Mouse (Mus musculus) liver, adult (tissue): ENCODE data around the gene Lpin2.

ENCODE experiments used
- GATA4 ChIP-seq: IDR thresholded peaks from 2 replicates; pipeline ENCODE4 v1.6.1; 2014; ENCODE audit warnings: mild to moderate bottlenecking, low read length; ENCODE audit not compliant: insufficient replicate concordance

The Lpin2 gene

GRCm38 (mm10) chr17:71276771-71277170, 94.4 kb downstream of the Lpin2 start:
- no peak for TF ChIP-seq GATA4

- TF ChIP-seq GATA4 = no peak
Observed at GRCm38 (mm10) chr17:71277701-71278491, 95.5 kb downstream of the Lpin2 start.

GRCm38 (mm10) chr17:71282716-71283115, 100.4 kb downstream of the Lpin2 start:
- TF ChIP-seq GATA4 = no peak

- TF ChIP-seq GATA4 = no peak
Observed at GRCm38 (mm10) chr17:71283237-71283636, 100.9 kb downstream of the Lpin2 start.

GRCm38 (mm10) chr17:71284890-71285289, 102.5 kb downstream of the Lpin2 start:
- TF ChIP-seq GATA4 = no peak

- no peak for TF ChIP-seq GATA4
Observed at GRCm38 (mm10) chr17:71285929-71286328, 103.6 kb downstream of the Lpin2 start.

- TF ChIP-seq GATA4 = no peak
Observed at GRCm38 (mm10) chr17:71287586-71287985, 105.2 kb downstream of the Lpin2 start.

GRCm38 (mm10) chr17:71288145-71288758, 105.9 kb downstream of the Lpin2 start:
- TF ChIP-seq GATA4 = no peak

GRCm38 (mm10) chr17:71288808-71289548, 106.6 kb downstream of the Lpin2 start:
- TF ChIP-seq GATA4 = no peak

- no peak for TF ChIP-seq GATA4
Observed at GRCm38 (mm10) chr17:71289572-71290176, 107.3 kb downstream of the Lpin2 start.

GRCm38 (mm10) chr17:71290486-71291410, 108.4 kb downstream of the Lpin2 start:
- no peak for TF ChIP-seq GATA4

GRCm38 (mm10) chr17:71291897-71292420, 109.6 kb downstream of the Lpin2 start:
- TF ChIP-seq GATA4 = no peak

- no peak for TF ChIP-seq GATA4
Observed at GRCm38 (mm10) chr17:71292897-71293296, 110.5 kb downstream of the Lpin2 start.

- TF ChIP-seq GATA4 = no peak
Observed at GRCm38 (mm10) chr17:71294570-71294969, 112.2 kb downstream of the Lpin2 start.
